Mouse (Mus musculus) skeletal muscle tissue, postnatal 0 days (tissue): ENCODE results near the gene Selenom. TPM values are rescaled to one million over a fixed set of nuclear protein-coding genes. Genes with fewer than 3 reads are reported as not detected.

Experiments
- polyA plus RNA-seq: library from polyadenylated mRNA; unstranded; fragments of >200 nt; fragmentation: Nextera tagmentation; extraction: Ambion mirVana; gene quantifications from 2 replicates; pipeline ENCODE4 v1.2.1, GENCODE M21; 2015

The Selenom gene
- 99.1 and 138 TPM in 2 replicates for polyA plus RNA-seq

DNA sequence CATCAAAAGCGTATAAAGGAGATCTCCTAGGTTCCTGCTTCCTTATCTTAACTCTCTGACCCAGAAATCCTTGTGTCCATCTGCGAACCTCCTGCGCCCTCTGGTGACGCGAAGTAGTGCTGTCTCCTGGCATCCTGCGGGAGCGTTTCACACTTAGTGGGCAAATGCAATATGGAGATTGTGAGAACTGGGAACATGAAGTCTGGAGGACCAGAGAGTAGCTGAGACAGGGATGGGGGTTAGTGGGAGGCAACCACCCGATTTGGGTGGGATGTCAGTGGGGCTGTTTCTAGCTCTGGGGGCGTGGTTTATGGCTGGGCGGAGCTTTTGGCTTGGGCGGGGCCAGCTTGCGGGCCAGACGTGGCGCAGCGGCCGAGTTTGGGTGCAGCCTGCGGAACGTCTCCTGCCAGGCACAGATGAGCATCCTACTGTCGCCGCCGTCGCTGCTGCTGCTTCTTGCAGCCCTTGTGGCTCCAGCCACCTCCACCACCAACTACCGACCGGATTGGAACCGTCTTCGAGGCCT is at the start of gene Selenom:
Gene Selenom, plus strand, starts transcription at position 156 of the 526 bp plus-strand sequence.

DNA sequence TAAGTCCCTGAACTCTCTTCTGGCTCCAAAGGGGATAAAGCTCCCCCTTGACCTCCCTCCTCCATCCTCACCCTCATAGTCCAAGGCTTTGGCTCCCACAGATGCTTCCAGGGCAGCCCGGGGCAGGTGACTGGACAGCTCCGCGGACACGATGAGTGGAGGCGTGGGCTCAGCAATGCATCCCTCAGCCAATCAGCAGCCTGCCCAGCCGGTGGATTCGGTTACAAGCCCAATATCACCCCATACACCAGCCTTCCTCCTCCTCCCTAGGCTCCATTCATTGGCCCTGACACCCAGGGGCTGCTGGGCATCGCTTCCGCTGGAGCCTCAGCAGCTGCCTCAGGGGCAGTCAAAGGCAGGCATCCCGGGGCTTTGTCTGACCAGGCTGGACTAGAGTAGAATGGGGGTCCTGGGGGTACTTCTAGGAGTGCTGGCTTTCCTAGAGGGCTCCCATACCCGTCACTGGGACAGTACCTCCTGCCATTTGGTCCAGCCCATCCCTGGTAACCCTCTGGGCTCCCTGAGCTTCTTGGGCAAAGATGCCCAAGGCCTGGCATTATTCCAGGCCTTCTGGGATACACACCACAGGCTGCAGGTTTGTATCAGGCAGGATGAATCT is 26.4 kb upstream of the Selenom start, which contains the start of gene Pla2g3:
Gene Pla2g3, plus strand, starts transcription at position 333 of the 619 bp plus-strand sequence.

DNA sequence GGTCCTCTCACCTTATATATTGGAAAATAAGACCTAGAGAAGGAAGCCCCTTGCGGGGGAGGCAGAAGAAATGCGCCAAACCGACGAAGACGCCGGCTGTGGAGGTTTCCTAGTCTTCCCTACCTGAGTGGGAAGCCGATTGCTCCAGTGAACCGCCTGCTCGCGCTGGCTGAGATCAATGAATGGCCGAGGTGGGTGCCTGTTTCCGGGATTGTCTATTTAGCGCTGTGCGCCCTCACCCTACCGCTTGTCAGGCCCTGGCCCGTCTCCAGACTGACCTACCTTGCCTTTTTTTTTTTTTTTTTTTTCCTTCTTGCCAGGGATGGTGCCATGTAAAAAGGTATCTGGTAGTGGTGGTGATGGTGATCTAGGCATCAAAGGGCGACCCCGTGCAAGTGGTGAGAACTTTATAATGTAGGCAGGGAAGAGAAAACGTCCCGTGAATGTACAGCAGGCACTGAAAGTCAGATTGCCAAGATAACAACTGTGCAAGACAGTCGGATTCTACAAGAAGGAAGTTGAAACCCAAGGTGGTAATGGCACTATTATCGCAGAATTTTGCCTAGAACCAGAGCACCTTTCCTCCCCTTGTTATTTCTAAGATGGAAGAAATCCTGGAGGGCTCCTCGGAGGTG is 26.1 kb downstream of the Selenom start, which contains the start of gene Smtn:
Gene Smtn, minus strand, starts transcription at position 162 of the 635 bp plus-strand sequence.

Other genes with a start within 250 kb of the Selenom start
- gene Drg1, start 248.3 kb upstream of the Selenom start, polyA plus RNA-seq, result 119 and 121 TPM in 2 replicates
- gene Patz1, start 225.8 kb upstream of the Selenom start, polyA plus RNA-seq, result 12.5 and 12.9 TPM in 2 replicates
- 20.9 and 28.6 TPM in 2 replicates for gene Pik3ip1, start 184.3 kb upstream of the Selenom start, polyA plus RNA-seq
- 13.4 and 16.9 TPM in 2 replicates for gene Limk2, start 105.5 kb upstream of the Selenom start, polyA plus RNA-seq
- gene Rnf185, start 62.3 kb upstream of the Selenom start, polyA plus RNA-seq, result 19.9 and 23.5 TPM in 2 replicates
- 0.09 and 0.27 TPM in 2 replicates for gene Pla2g3, start 26.4 kb upstream of the Selenom start, polyA plus RNA-seq
- gene Inpp5j, start 9.9 kb upstream of the Selenom start, polyA plus RNA-seq, result 0.18 and 0.32 TPM in 2 replicates
- gene Smtn, start 25.9 kb downstream of the Selenom start, polyA plus RNA-seq, result 304 and 320 TPM in 2 replicates
- 8.1 and 8.9 TPM in 2 replicates for gene Morc2a, start 134.5 kb downstream of the Selenom start, polyA plus RNA-seq